Mouse (Mus musculus): ENCODE measurements around the gene Nrcam.

DNA sequence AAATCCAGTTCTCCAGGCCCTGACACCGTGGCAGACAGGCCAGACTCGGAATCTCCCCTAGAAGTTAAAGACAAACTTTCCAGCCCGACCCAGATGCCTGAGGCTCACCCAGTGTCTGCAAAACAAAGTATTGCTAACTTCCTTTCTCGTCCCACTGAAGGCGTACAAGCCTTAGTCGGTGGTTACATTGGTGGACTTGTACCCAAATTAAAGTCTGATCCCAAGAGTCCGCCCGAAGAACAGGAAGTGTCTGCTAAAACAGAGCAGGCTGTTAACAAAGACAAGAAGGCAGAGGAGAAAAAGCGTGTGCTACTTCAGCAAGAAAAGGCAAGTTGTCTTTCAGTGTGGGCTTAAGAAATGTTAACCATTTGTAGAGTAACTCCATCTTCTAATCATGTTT is 45.3 kb upstream of the Nrcam start:
- TF ChIP-seq CTCF (IDR thresholded peaks at IDR 0.05; ENCODE audit: low read depth) (no peak), EP300 (IDR thresholded peaks at IDR 0.05; ENCODE audit: low read depth) (no peak)

All from liver, embryonic 14.5 days (tissue).